Mouse (Mus musculus): ENCODE results near the gene Mfsd5. TPM values are rescaled to one million over a fixed set of nuclear protein-coding genes. Genes with fewer than 3 reads are reported as not detected.

Mfsd5 gene
- polyA plus RNA-seq, 1 experiment from 2014 or later = 61.1 TPM

DNA sequence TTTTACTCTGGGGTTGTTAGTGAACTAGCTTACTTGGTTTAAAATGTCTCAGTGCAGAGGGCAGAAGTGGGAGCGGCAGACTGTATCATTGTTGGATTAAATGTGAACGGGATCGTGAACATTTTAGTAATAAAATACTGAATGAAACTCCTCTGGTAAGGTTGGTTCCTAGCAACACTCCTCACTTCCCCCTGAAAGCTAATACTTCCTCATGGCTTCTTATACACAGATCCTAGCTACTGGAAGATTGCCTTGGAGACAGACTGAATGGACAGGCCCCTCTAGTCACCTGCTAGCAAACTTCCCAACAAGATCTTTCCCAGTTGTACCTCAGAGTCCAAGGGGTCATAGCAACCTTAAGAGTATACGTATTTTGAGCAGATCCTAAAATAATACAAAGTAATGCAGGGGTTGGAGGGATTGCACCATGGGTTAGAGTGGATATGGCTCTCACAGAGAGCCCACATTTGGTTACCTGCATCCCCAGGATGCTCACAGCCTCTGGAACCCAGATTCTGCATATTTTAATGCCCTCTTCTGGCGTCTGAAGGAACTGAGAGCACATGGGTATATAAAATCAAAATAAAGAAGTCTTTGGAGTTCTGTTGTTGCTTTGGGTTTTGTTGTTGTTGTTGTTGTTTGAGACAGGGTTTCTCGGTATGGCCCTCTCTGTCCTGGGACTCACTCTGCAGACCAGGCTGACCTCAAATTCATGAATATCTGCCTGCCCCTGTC, 5.1 kb upstream of the Mfsd5 start:
- Histone ChIP-seq H3K27me3 (ENCODE audit: control insufficient read depth, insufficient read depth, low read depth, low read length) (no peaks in the 10 kb centered on the region), H3K4me3 (ENCODE audit: low read length) (no peak overlapping the region), H3K4me2 (ENCODE audit: low read depth, low read length) (no peak overlapping the region), H3K27ac (ENCODE audit: low read length) (no peak overlapping the region), H3K4me1 (replicated peaks; ENCODE audit: control insufficient read depth, insufficient read depth, low read length) (peaks cover 18% of the 10 kb centered on the region), H3K9me3 (ENCODE audit: control insufficient read depth, low read length) (no peaks in the 10 kb centered on the region), H3K9ac (ENCODE audit: low read length) (no peak overlapping the region), H3K36me3 (ENCODE audit: control insufficient read depth, insufficient read depth, low read length) (no peaks in the 10 kb centered on the region)
- ATAC-seq (ENCODE audit: low read depth) = no peak
- WGBS = 70% methylated on average over 6 of the region's 6 CpGs

- WGBS = 30% methylated on average over 7 of the region's 7 CpGs
- H3K9me3 ChIP-seq (ENCODE audit: control insufficient read depth, low read length) = no peaks in the 10 kb centered on the region
- peak overlapping the region; percentile 77 for H3K4me3 ChIP-seq (ENCODE audit: low read length)
- H3K4me1 ChIP-seq (replicated peaks; ENCODE audit: control insufficient read depth, insufficient read depth, low read length) = peaks cover 13% of the 10 kb centered on the region
- H3K4me2 ChIP-seq (ENCODE audit: low read depth, low read length) = peak overlapping the region; percentile 88
- peaks cover 5% of the 10 kb centered on the region for H3K36me3 ChIP-seq (ENCODE audit: control insufficient read depth, insufficient read depth, low read length)
- no peak for ATAC-seq (ENCODE audit: low read depth)
- peak overlapping the region; percentile 75 for H3K27ac ChIP-seq (ENCODE audit: low read length)
- H3K9ac ChIP-seq (ENCODE audit: low read length) = peak overlapping the region; percentile 78
- H3K27me3 ChIP-seq (ENCODE audit: control insufficient read depth, insufficient read depth, low read depth, low read length) = no peaks in the 10 kb centered on the region
Observed at GRCm38 (mm10) chr15:102278726-102279091, 545 bp upstream of the Mfsd5 start.

DNA sequence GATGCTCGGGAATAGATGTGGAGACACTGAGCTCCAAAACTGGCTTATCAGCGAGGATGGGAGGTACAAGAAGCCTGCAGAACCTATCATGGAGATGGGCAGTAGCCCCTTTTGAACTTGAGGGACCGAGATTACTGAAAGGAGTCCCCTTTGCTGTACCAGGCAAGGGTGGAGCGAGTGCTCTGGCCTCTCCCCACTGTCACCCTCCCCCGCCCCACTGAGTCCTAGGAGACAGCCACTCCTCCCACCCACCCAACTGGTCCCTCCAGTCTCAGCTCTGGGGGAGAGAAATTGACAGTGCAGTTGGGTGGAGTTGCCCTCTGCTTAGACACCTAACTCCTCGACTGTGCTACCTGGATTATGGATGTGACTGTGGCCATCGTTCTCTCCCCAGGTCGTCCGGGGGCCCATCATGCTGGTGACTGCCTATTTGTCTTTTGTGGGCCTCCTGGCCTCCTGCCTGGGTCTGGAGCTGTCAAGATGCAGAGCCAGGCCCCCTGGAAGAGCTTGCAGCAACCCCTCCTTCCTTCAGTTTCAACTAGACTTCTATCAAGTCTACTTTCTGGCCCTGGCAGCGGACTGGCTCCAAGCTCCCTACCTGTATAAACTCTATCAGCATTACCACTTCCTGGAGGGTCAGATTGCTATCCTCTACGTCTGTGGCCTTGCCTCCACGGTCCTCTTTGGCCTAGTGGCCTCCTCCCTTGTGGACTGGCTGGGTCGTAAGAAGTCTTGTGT, 698 bp downstream of the Mfsd5 start:
- 20% methylated on average over 13 of the region's 13 CpGs for WGBS
- peak overlapping the region; percentile 77 for H3K4me3 ChIP-seq (ENCODE audit: low read length)
- peak overlapping the region; percentile 78 for H3K9ac ChIP-seq (ENCODE audit: low read length)
- H3K27me3 ChIP-seq (ENCODE audit: control insufficient read depth, insufficient read depth, low read depth, low read length) = no peaks in the 10 kb centered on the region
- peak overlapping the region; percentile 87 for H3K27ac ChIP-seq (ENCODE audit: low read length)
- no peaks in the 10 kb centered on the region for H3K9me3 ChIP-seq (ENCODE audit: control insufficient read depth, low read length)
- H3K4me2 ChIP-seq (ENCODE audit: low read depth, low read length) = peak overlapping the region; percentile 88
- H3K36me3 ChIP-seq (ENCODE audit: control insufficient read depth, insufficient read depth, low read length) = peaks cover 5% of the 10 kb centered on the region
- H3K4me1 ChIP-seq (replicated peaks; ENCODE audit: control insufficient read depth, insufficient read depth, low read length) = peaks cover 15% of the 10 kb centered on the region
- peak; percentile 29 for ATAC-seq (ENCODE audit: low read depth)

DNA sequence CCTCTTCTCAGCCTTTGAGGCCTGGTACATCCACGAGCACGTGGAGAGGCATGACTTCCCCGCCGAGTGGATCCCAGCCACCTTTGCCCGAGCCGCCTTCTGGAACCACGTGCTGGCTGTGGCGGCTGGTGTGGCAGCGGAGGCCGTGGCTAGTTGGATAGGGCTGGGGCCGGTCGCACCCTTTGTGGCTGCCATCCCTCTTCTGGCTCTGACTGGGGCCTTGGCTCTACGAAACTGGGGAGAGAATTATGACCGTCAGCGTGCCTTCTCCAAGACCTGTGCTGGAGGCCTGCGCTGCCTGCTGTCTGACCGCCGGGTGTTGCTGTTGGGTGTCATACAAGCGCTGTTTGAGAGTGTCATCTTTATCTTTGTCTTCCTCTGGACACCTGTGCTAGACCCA, 1.4 kb downstream of the Mfsd5 start:
- Histone ChIP-seq H3K4me3 (ENCODE audit: low read length) (no peak overlapping the region), H3K4me1 (replicated peaks; ENCODE audit: control insufficient read depth, insufficient read depth, low read length) (peaks cover 15% of the 10 kb centered on the region), H3K9me3 (ENCODE audit: control insufficient read depth, low read length) (no peaks in the 10 kb centered on the region), H3K27ac (ENCODE audit: low read length) (no peak overlapping the region), H3K9ac (ENCODE audit: low read length) (no peak overlapping the region), H3K36me3 (ENCODE audit: control insufficient read depth, insufficient read depth, low read length) (peaks cover 5% of the 10 kb centered on the region), H3K27me3 (ENCODE audit: control insufficient read depth, insufficient read depth, low read depth, low read length) (no peaks in the 10 kb centered on the region), H3K4me2 (ENCODE audit: low read depth, low read length) (no peak overlapping the region)
- WGBS = 91% methylated on average over 19 of the region's 19 CpGs
- no peak for ATAC-seq (ENCODE audit: low read depth)

GRCm38 (mm10) chr15:102282463-102283292, 3.4 kb downstream of the Mfsd5 start:
- Histone ChIP-seq H3K9ac (ENCODE audit: low read length) (no peak overlapping the region), H3K4me3 (ENCODE audit: low read length) (no peak overlapping the region), H3K27me3 (ENCODE audit: control insufficient read depth, insufficient read depth, low read depth, low read length) (no peaks in the 10 kb centered on the region), H3K4me2 (ENCODE audit: low read depth, low read length) (no peak overlapping the region), H3K36me3 (ENCODE audit: control insufficient read depth, insufficient read depth, low read length) (peaks cover 5% of the 10 kb centered on the region), H3K9me3 (ENCODE audit: control insufficient read depth, low read length) (no peaks in the 10 kb centered on the region), H3K27ac (ENCODE audit: low read length) (no peak overlapping the region), H3K4me1 (replicated peaks; ENCODE audit: control insufficient read depth, insufficient read depth, low read length) (peaks cover 15% of the 10 kb centered on the region)
- WGBS = 73% methylated on average over 8 of the region's 8 CpGs
- ATAC-seq (ENCODE audit: low read depth) = no peak

DNA sequence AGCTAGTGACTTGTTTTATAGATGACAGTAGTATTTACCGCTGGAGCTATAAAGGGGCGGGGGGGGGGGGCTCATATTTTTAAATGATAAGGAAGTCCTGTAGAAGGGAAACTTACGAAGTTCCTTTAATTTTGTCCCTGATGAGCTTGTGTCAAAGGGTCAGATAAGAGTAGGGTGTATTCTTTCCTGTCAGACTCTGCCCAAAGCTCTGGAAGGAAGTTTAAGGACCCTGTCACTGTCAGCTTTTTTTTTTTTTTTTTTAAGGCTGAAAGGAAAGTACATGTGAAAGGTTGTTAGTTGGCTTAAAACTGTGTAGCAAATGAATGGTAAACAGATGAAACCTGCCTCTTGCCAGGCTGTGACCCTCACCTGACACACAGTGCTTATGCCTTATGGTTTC, 4.4 kb downstream of the Mfsd5 start:
- 67% methylated on average over 3 of the region's 3 CpGs for WGBS
- Histone ChIP-seq H3K27me3 (ENCODE audit: control insufficient read depth, insufficient read depth, low read depth, low read length) (no peaks in the 10 kb centered on the region), H3K36me3 (ENCODE audit: control insufficient read depth, insufficient read depth, low read length) (peaks cover 5% of the 10 kb centered on the region), H3K4me3 (ENCODE audit: low read length) (no peak overlapping the region), H3K9ac (ENCODE audit: low read length) (no peak overlapping the region), H3K9me3 (ENCODE audit: control insufficient read depth, low read length) (no peaks in the 10 kb centered on the region), H3K4me2 (ENCODE audit: low read depth, low read length) (no peak overlapping the region), H3K27ac (ENCODE audit: low read length) (no peak overlapping the region), H3K4me1 (replicated peaks; ENCODE audit: control insufficient read depth, insufficient read depth, low read length) (peaks cover 15% of the 10 kb centered on the region)
- ATAC-seq (ENCODE audit: low read depth) = no peak

DNA sequence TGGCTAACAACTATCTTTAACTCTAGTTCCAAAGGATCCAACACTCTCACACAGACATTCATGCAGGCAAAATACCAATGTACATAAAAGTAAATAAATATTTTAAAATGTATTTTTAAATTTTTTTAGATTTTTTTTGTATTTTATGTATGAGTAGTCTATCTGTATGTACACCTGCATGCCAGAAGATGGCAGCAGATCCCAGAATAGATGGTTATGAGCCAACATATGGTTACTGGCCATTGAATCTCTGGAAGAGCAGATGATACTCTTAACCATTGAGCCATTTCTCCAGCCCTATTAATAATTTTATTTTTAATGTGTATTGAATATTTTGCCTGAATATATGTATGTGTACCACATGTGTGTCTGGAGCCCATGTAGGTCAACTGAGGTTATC, 8.1 kb downstream of the Mfsd5 start:
- Histone ChIP-seq H3K4me1 (replicated peaks; ENCODE audit: control insufficient read depth, insufficient read depth, low read length) (0 out of 2 replicates have a peak, but pooled peaks cover 2% of the 10 kb centered on the region), H3K4me3 (ENCODE audit: low read length) (no peak overlapping the region), H3K9me3 (ENCODE audit: control insufficient read depth, low read length) (no peaks in the 10 kb centered on the region), H3K27me3 (ENCODE audit: control insufficient read depth, insufficient read depth, low read depth, low read length) (no peaks in the 10 kb centered on the region), H3K9ac (ENCODE audit: low read length) (no peak overlapping the region), H3K27ac (ENCODE audit: low read length) (no peak overlapping the region), H3K36me3 (ENCODE audit: control insufficient read depth, insufficient read depth, low read length) (no peaks in the 10 kb centered on the region), H3K4me2 (ENCODE audit: low read depth, low read length) (no peak overlapping the region)
- peak; percentile 44; the same call in 1 of the 2 replicates for ATAC-seq (ENCODE audit: low read depth)

- Histone ChIP-seq H3K9ac (ENCODE audit: low read length) (peak within 1 kb of the TSS; percentile 78), H3K27me3 (ENCODE audit: control insufficient read depth, insufficient read depth, low read depth, low read length) (no peaks in the 10 kb centered on the region), H3K36me3 (ENCODE audit: control insufficient read depth, insufficient read depth, low read length) (peaks cover 15% of the 10 kb centered on the region), H3K4me2 (ENCODE audit: low read depth, low read length) (peak within 1 kb of the TSS; percentile 89), H3K4me3 (ENCODE audit: low read length) (peak within 1 kb of the TSS; percentile 79), H3K9me3 (ENCODE audit: control insufficient read depth, low read length) (no peaks in the 10 kb centered on the region), H3K27ac (ENCODE audit: low read length) (peak within 1 kb of the TSS; percentile 36; the same call in 1 of the 2 replicates), H3K4me1 (replicated peaks; ENCODE audit: control insufficient read depth, insufficient read depth, low read length) (peaks cover 5% of the 10 kb centered on the region; the same call in 1 of the 2 replicates)
- 6% methylated on average over 25 of the region's 25 CpGs for WGBS
- peak; percentile 100 for ATAC-seq (ENCODE audit: low read depth)
Observed at GRCm38 (mm10) chr15:102295633-102296367, 16.5 kb downstream of the Mfsd5 start, which contains the start of gene Espl1. Gene Espl1, plus strand, starts transcription at chr15:102296266.
